Mouse (Mus musculus) left cerebral cortex, postnatal 36 days (tissue): ENCODE data around the gene Atp1a4. TPM values are rescaled to one million over a fixed set of nuclear protein-coding genes. Genes with fewer than 3 reads are reported as not detected.
"Not testable (repeated sequence)": the region's sequence is repeated elsewhere in the genome, so short reads cannot be mapped to it uniquely, and the experiment has no call there.

Experiments
- DNase-seq, 2 experiments: peaks; one replicate each; pipeline ENCODE4 v3.0.0; 2021 to 2022; ENCODE audit warnings: low spot score in 2 of 2, mixed read lengths in 1 of 2
- intact Hi-C: fragments of 180-260 bp; cut with DNase I; formaldehyde crosslinking; loops from one replicate; pipeline ENCODE4 v1.15.1; 2025
- total RNA-seq, 2 experiments: library from RNA; stranded (reverse); gene quantifications; 2 replicates each; pipeline ENCODE4 v1.2.3; 2021

The Atp1a4 gene
- total RNA-seq, 2 experiments from 2014 or later: not detected

- DNase-seq: no peak
- intact Hi-C loops: no loop called here
Observed at GRCm38 (mm10) chr1:172284221-172284620, 26.0 kb upstream of the Atp1a4 start.

GRCm38 (mm10) chr1:172283073-172283472, 24.9 kb upstream of the Atp1a4 start:
- DNase-seq: no peak
- intact Hi-C loops: no loop called here

DNA sequence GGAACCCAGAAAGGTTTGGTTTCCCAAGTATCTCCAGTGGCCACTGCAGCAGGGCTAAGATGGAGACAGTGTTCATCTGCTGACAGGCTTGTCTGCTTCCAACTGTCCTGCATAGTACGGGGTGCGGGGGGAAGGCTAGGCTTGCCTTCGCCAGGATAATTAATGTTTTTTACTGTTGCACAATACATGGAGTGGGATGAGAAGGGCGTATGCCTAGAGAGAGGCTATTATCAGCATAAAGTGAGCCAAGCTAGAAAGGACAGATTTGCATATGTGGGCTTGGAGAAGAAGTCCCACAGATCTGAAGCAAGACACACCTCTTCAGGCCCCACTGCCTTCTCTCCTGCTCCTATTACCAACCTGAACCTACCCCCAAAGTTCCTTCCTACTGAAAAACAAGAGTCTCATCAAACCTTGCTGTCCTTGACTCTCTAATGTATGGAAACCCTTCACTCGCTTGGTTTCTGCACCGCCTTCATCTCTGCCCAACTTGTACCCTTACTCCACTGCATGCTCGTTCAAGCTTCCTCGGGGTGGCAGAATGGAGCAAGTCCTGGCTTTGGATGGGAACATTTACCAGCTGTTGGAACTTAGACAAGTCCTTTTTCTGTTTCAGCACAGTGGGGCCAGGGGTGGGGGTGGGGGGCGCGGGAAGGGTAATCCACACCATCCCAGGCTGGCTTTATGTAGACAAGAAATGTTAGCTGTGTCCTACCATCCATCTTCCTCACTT, 23.5 kb upstream of the Atp1a4 start:
- no peak for DNase-seq
- intact Hi-C loops: loop anchor here (2.0 kb wide), 1 partner anchor 25 kb away; no protein-coding TSS in a partner anchor

- intact Hi-C loops: loop anchor here (2.0 kb wide), 1 partner anchor 27 kb away; no protein-coding TSS in a partner anchor
- no peak for DNase-seq
Observed at GRCm38 (mm10) chr1:172279768-172280509, 21.7 kb upstream of the Atp1a4 start.

DNA sequence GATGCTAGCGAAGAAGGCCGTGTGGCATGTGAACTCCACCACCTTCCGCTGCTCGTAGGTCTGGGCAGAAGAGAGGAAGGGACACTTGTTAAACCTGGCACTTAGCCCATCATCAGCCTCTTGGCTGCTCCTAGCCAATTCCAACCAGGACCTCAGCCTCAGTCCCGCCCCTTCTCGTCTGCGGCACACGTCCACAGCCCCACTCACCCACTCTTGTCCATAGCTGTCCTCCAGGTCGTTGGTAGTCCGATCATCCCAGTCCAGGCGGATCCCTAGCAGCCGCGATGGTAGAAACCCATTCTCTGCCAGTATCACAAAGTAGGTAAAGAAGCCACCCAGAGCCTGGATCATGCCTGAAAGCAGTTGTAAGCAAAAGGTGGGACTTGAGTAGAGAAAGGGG, 20.1 kb upstream of the Atp1a4 start:
- no peak for DNase-seq
- intact Hi-C loops: no loop called here

- intact Hi-C loops: no loop called here
- DNase-seq: no peak
Observed at GRCm38 (mm10) chr1:172277172-172277571, 19.0 kb upstream of the Atp1a4 start.

DNA sequence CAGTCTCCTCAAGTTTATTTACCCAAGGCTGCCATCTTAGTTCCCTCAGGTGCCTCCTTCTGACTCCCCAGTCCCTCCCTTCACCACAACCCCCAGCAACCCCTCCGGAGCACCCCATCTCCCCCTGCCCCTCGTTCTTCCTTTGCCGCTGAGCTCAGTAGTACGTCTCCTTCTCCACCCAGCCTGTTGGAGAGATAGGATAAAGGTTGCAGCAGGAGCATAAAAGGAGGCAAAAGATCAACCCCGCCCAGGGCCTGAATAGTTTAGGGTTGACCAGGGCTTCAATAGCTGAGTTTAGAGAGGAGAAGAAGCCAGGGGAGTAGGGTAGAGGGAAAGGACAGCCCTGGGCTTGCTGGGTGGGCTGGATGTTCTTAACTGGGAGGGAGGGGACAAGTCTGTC, 16.3 kb upstream of the Atp1a4 start:
- DNase-seq: no peak
- intact Hi-C loops: no loop called here

DNA sequence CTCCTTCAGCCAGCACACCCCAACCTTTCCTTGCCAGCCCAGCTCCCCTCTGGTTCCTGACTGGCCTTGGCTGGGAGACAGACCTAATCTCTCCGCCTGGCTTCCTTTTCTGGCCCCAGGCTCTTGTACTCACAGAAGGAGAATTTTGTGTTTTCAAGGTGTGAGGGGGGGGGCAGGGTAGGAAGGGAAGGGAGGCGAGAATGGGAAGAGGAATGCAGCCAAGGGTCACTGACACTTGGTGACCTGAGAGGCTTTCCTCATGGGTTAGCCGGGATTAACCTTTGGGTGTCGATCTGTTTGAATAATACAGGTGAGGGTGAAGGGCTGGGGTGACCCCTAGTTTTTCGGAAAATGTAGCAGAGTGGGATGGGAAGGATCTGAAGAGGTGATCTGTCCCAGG, 15.9 kb upstream of the Atp1a4 start:
- intact Hi-C loops: no loop called here
- DNase-seq: no peak

DNA sequence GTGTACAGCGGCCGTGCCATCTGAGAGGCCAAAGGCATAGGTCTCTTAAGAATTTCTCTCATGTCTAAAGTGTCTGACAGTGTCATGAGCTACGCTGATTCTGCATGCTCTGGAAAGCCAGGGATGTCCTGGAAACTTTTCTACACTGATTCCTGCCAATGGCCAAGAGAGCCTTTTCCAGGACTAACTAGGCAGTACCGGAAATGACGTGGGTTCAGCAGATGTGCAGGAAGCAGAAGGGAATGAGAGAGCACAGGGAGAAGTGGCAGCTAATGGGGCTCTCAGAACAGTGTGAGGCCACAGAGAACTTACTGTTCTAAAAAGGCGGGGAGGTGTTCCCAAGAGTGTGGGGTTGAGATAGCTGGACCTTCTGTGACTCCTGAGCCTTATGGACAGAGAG, 15.2 kb upstream of the Atp1a4 start:
- intact Hi-C loops: no loop called here

DNA sequence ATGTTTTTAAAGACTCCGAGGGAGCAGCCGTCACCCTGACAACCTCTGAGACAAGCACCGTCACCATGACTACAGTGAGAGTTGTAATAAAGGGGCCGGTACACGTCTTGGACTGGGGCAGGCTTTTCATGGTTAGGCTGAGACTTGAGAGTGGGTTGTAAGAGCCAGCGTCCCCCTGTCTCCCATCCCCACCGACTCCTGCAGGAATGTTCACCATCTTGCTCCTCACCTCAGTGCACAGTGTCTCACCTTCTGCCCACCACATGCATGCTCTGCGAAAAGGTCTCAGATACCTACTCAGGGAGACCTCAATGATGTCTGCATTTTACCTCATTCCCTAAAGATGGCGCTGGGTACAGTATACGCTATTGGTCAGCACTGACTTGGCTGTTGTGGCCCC, 13.6 kb upstream of the Atp1a4 start:
- no peak for DNase-seq
- intact Hi-C loops: no loop called here

More for the DNA sequence above, 15.2 kb upstream of the Atp1a4 start:
- DNase-seq: no peak

GRCm38 (mm10) chr1:172271208-172271607, 13.0 kb upstream of the Atp1a4 start:
- intact Hi-C loops: no loop called here
- no peak for DNase-seq

DNA sequence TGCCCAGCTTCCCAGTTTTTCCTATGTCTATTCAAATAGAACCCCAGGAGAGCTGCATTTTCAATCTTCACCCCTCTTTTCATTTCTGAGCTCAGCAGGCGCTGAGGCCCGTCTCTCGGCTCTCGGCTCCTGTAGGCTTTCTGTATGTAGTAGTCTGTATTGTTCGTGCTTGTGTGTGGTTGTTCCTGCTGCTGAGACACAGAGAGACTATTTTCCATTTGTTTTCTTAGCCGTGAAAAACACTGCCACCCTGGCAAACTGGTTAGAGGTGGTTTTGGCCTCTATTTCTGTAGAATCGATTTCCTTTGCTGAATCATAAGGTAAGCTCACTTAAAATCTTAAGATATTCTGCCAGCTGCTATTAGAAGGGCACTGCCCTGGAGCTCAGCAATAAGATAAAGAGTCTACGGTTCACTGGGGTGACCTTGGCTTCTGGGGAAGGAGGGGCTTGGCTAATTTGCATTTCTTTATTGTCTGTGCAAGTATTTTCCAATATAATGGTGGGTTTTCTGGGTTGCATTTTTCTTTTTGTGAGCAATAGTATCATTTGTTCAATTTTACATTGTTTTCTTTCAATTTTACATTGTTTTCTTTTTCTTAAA, 3.4 kb upstream of the Atp1a4 start, which contains the start of gene Igsf8:
TSS of gene Igsf8 (plus strand) at position 165 of the 602 bp plus-strand sequence.
- no peak for DNase-seq
- intact Hi-C loops: no loop called here

DNA sequence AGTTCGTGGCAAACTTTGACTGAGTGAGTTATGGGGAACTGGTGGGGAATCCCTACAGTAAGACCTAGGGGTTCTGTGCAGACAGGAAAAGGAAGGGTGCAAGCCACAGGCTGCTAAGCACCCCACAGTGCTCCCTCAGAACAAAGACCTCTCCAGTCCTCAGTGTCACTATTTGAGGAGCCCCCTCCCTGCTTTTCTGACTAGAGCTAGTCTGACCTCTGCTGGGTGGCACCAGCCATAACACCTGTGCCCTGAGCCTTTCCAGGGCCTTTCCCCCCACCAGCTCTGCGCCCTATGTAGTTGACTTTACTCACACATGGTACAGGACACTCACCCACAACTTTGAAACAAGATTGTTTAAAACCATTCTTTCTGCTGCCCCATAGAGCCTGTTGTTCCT, 10.5 kb downstream of the Atp1a4 start:
- intact Hi-C loops: no loop called here
- DNase-seq: no peak

GRCm38 (mm10) chr1:172247216-172247615, 11.0 kb downstream of the Atp1a4 start:
- intact Hi-C loops: no loop called here

DNA sequence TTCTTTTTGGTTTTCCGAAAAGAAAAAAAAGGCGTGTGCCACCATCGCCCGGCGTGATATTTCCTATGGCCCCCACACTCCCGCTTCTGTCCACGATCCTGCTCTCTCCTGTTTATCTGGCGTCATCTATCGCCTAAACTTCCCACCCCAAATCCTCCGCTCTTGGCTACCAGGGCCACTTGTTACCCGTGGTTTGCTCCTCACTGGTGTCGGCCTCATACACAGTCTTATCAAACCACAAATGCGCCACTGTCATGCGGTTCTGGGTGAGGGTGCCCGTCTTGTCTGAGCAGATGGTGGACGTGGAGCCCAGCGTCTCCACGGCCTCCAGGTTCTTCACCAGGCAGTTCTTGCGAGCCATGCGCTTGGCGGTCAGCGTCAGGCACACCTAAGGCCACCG, 13.6 kb downstream of the Atp1a4 start:
- intact Hi-C loops, DNase-seq: not testable (repeated sequence)

More at GRCm38 (mm10) chr1:172247216-172247615, 11.0 kb downstream of the Atp1a4 start:
- no peak for DNase-seq

DNA sequence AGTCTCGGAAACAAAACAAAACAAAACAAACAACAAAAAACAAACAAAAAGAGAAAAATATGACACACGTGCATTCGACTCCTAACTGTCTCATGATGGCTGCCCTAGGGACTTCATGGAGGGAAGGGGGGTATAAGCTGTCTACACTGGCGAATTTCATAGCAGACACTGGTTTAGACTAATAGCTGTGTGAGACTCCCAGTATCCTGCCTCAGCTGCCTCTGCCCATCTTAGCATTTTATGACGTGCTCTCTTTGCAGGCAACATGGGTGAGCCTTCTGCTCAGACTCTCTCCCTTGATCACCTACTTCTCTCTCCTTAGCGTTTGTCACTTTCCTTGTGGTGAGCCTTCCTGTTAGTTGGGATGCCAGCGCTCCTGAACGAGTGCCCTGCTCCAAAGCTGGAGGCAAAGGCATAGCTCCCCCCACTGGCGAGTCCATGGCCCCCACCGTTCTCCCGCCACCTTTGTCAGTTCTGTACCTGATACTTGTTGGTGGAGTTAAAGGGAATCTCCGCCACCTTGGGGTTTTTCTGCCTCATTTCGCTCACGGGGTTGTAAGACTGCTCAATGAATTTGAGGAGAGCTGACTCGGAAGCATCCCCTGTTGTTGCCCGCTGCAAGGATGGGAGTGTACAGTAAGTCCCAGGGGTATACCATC, 14.5 kb downstream of the Atp1a4 start:
- intact Hi-C loops: no loop called here

GRCm38 (mm10) chr1:172242401-172242800, 15.8 kb downstream of the Atp1a4 start:
- DNase-seq: no peak

More for the DNA sequence above, 14.5 kb downstream of the Atp1a4 start:
- no peak for DNase-seq

DNA sequence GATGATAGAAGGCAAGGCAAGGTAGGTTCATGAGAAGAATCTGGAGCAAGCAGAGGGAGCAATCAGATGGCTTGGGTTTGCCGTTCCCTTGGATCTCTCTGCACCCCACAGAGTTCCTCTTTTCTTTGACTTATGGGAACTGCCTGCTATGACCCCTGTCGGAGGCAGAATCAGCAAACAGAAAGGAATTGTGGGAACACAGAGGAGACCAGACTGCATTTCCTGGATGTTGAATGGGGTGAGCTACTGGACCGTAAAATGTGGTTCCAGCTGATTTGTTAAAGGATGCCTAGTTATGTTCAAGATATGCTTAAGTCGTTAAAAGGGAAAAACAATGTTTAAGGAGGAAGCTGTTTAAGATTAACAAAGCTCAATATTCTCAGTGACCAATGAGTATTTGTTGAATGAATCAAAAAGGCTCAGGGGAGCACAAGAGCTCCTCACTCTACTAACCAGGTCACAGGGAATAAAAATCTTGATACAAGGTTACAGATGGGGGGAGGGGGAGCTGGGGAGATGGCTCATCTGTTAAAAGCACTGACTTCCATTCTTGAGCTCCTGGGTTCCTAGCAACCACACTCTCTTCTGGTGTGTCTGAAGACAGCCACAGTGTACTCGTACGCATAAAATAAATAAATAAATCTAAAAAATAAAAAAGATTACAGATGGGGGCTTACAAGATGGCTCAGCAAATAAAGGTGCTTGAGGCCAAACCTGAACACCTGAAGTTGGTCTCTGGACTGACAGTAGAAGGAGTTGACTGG, 17.1 kb downstream of the Atp1a4 start:
- intact Hi-C loops: no loop called here
- DNase-seq: no peak

More at GRCm38 (mm10) chr1:172242401-172242800, 15.8 kb downstream of the Atp1a4 start:
- intact Hi-C loops: no loop called here

GRCm38 (mm10) chr1:172229215-172229614, 29.0 kb downstream of the Atp1a4 start:
- no peak for DNase-seq
- intact Hi-C loops: no loop called here
